Mouse (Mus musculus): ENCODE measurements around the gene Smarcd1.

Gene Smarcd1

GRCm38 (mm10) chr15:99713569-99713968, 11.6 kb downstream of the Smarcd1 start:
- peak in 1 of 2 experiments; percentile 58 for DNase-seq (ENCODE audit: inconsistent age in 2 of 2, low spot score in 1 of 2)

- DNase-seq (ENCODE audit: inconsistent age in 2 of 2, low spot score in 1 of 2), result peak; percentile 92 to 93
Measured at GRCm38 (mm10) chr15:99714206-99714605, 12.3 kb downstream of the Smarcd1 start.

GRCm38 (mm10) chr15:99714858-99715257, 12.9 kb downstream of the Smarcd1 start:
- peak; percentile 83 to 92 for DNase-seq (ENCODE audit: inconsistent age in 2 of 2, low spot score in 1 of 2)

GRCm38 (mm10) chr15:99715361-99715865, 13.5 kb downstream of the Smarcd1 start:
- peak; percentile 61 to 83 for DNase-seq (ENCODE audit: inconsistent age in 2 of 2, low spot score in 1 of 2)

GRCm38 (mm10) chr15:99715982-99716746, 14.2 kb downstream of the Smarcd1 start:
- DNase-seq (ENCODE audit: inconsistent age in 2 of 2, low spot score in 1 of 2), result peak in 1 of 2 experiments; percentile 74

- peak in 1 of 2 experiments; percentile 47 for DNase-seq (ENCODE audit: inconsistent age in 2 of 2, low spot score in 1 of 2)
Measured at GRCm38 (mm10) chr15:99716814-99717213, 14.9 kb downstream of the Smarcd1 start.

- peak; percentile 82 to 92 for DNase-seq (ENCODE audit: inconsistent age in 2 of 2, low spot score in 1 of 2)
Measured at GRCm38 (mm10) chr15:99717386-99718334, 15.7 kb downstream of the Smarcd1 start, which contains the start of gene Gpd1. Gene Gpd1, plus strand, starts transcription at chr15:99717515.

- DNase-seq (ENCODE audit: inconsistent age in 2 of 2, low spot score in 1 of 2), result peak in 1 of 2 experiments; percentile 62
Measured at GRCm38 (mm10) chr15:99718461-99719021, 16.6 kb downstream of the Smarcd1 start.

- no peak for DNase-seq (ENCODE audit: inconsistent age in 2 of 2, low spot score in 1 of 2)
Measured at GRCm38 (mm10) chr15:99719865-99720264, 17.9 kb downstream of the Smarcd1 start.

GRCm38 (mm10) chr15:99721921-99722743, 20.2 kb downstream of the Smarcd1 start:
- peak; percentile 46 to 62 for DNase-seq (ENCODE audit: inconsistent age in 2 of 2, low spot score in 1 of 2)

GRCm38 (mm10) chr15:99723120-99723514, 21.2 kb downstream of the Smarcd1 start:
- peak in 1 of 2 experiments; percentile 45 for DNase-seq (ENCODE audit: inconsistent age in 2 of 2, low spot score in 1 of 2)

- DNase-seq (ENCODE audit: inconsistent age in 2 of 2, low spot score in 1 of 2), result peak in 1 of 2 experiments; percentile 94
Measured at GRCm38 (mm10) chr15:99723515-99724291, 21.8 kb downstream of the Smarcd1 start.

GRCm38 (mm10) chr15:99724292-99725021, 22.5 kb downstream of the Smarcd1 start:
- DNase-seq (ENCODE audit: inconsistent age in 2 of 2, low spot score in 1 of 2), result peak; percentile 91 to 97

GRCm38 (mm10) chr15:99725341-99726155, 23.6 kb downstream of the Smarcd1 start, which contains the start of gene Cox14:
Gene Cox14, plus strand, starts transcription at chr15:99725618.
- DNase-seq (ENCODE audit: inconsistent age in 2 of 2, low spot score in 1 of 2), result peak; percentile 96 to 99

- DNase-seq (ENCODE audit: inconsistent age in 2 of 2, low spot score in 1 of 2), result peak; percentile 14 to 62
Measured at GRCm38 (mm10) chr15:99726549-99726948, 24.6 kb downstream of the Smarcd1 start.

GRCm38 (mm10) chr15:99727039-99727438, 25.1 kb downstream of the Smarcd1 start:
- peak in 1 of 2 experiments; percentile 6 for DNase-seq (ENCODE audit: inconsistent age in 2 of 2, low spot score in 1 of 2)

GRCm38 (mm10) chr15:99727525-99727924, 25.6 kb downstream of the Smarcd1 start:
- DNase-seq (ENCODE audit: inconsistent age in 2 of 2, low spot score in 1 of 2), result peak in 1 of 2 experiments; percentile 23

GRCm38 (mm10) chr15:99728211-99728610, 26.3 kb downstream of the Smarcd1 start:
- peak in 1 of 2 experiments; percentile 15 for DNase-seq (ENCODE audit: inconsistent age in 2 of 2, low spot score in 1 of 2)

Measured in adrenal gland, adult (tissue).